Comparison of ENCODE assay signal across 20 mouse cellular contexts in genomic region chr5:105872176-105872575, GRCm38 (mm10).
"Had no signal": no experiment of that assay in that cellular context is flagged by ENCODE, and none has a peak within 500 bp of the region (broad histone marks: within the 10 kb centered on the region; RNA-seq: fewer than 3 reads in every experiment).

No protein-coding gene starts in this region.

- H3K27me3 ChIP-seq: kidney, embryonic 15.5 days; midbrain, embryonic 15.5 days had no signal

- H3K4me3 ChIP-seq: kidney, embryonic 15.5 days; limb, embryonic 10.5 days; limb, embryonic 13.5 days; liver, embryonic 12.5 days; liver, embryonic 15.5 days; midbrain, embryonic 15.5 days; neural tube, embryonic 13.5 days had no signal

- H3K9ac ChIP-seq: kidney, embryonic 15.5 days; limb, embryonic 13.5 days; liver, embryonic 12.5 days; liver, embryonic 15.5 days; midbrain, embryonic 15.5 days; neural tube, embryonic 13.5 days had no signal

- H3K36me3 ChIP-seq: kidney, embryonic 15.5 days; limb, embryonic 10.5 days; limb, embryonic 13.5 days; liver, embryonic 12.5 days; liver, embryonic 15.5 days; midbrain, embryonic 15.5 days; neural tube, embryonic 13.5 days had no signal

- H3K9me3 ChIP-seq: kidney, embryonic 15.5 days; limb, embryonic 10.5 days; limb, embryonic 13.5 days; liver, embryonic 12.5 days; liver, embryonic 15.5 days; midbrain, embryonic 15.5 days; neural tube, embryonic 13.5 days had no signal

- H3K27ac ChIP-seq: kidney, embryonic 15.5 days; limb, embryonic 10.5 days; limb, embryonic 13.5 days; liver, embryonic 12.5 days; liver, embryonic 15.5 days; midbrain, embryonic 15.5 days; neural tube, embryonic 13.5 days had no signal

- DNase-seq: kidney, adult 8-10 months; kidney, postnatal 10 days; kidney, postnatal 4 days; liver; lung, adult 2 months; lung, postnatal 14 days; lung, postnatal 4 days; retina, postnatal 1 day; right cerebral cortex, postnatal 25 days; spleen, adult 18-20 months; thymus, adult 2 months; thymus, postnatal 14 days; thymus, postnatal 4 days had no signal
